Mouse (Mus musculus) kidney, postnatal 10 days (tissue): ENCODE results near the gene Riok2.

ENCODE experiments used
- DNase-seq: peaks from one replicate; pipeline ENCODE4 v3.0.0; 2021; ENCODE audit warnings: mixed read lengths

The Riok2 gene

GRCm38 (mm10) chr17:17408720-17409478 lies 34.8 kb downstream of the Riok2 start:
- no peak for DNase-seq

- DNase-seq = no peak
Measured at GRCm38 (mm10) chr17:17409601-17410000, 35.5 kb downstream of the Riok2 start.

- no peak for DNase-seq
Measured at GRCm38 (mm10) chr17:17411443-17411842, 37.3 kb downstream of the Riok2 start.

GRCm38 (mm10) chr17:17412176-17412575 lies 38.1 kb downstream of the Riok2 start:
- DNase-seq = no peak

- DNase-seq = no peak
Measured at GRCm38 (mm10) chr17:17414206-17414605, 40.1 kb downstream of the Riok2 start.

GRCm38 (mm10) chr17:17424609-17425307 lies 50.6 kb downstream of the Riok2 start:
- no peak for DNase-seq

- no peak for DNase-seq
Measured at GRCm38 (mm10) chr17:17425308-17425813, 51.3 kb downstream of the Riok2 start.

GRCm38 (mm10) chr17:17425906-17426305 lies 51.8 kb downstream of the Riok2 start:
- no peak for DNase-seq

- DNase-seq = no peak
Measured at GRCm38 (mm10) chr17:17428888-17429287, 54.8 kb downstream of the Riok2 start.

- DNase-seq = no peak
Measured at GRCm38 (mm10) chr17:17433679-17434078, 59.6 kb downstream of the Riok2 start.

- DNase-seq = no peak
Measured at GRCm38 (mm10) chr17:17438576-17439191, 64.6 kb downstream of the Riok2 start.

GRCm38 (mm10) chr17:17441876-17442498 lies 67.9 kb downstream of the Riok2 start:
- no peak for DNase-seq

- DNase-seq = no peak
Measured at GRCm38 (mm10) chr17:17444297-17444886, 70.3 kb downstream of the Riok2 start.
